Mouse (Mus musculus): ENCODE results near the gene Rab25. TPM values are rescaled to one million over a fixed set of nuclear protein-coding genes. Genes with fewer than 3 reads are reported as not detected.

The Rab25 gene
- polyA plus RNA-seq, 1 experiment from 2014 or later, result 2.1 TPM

DNA sequence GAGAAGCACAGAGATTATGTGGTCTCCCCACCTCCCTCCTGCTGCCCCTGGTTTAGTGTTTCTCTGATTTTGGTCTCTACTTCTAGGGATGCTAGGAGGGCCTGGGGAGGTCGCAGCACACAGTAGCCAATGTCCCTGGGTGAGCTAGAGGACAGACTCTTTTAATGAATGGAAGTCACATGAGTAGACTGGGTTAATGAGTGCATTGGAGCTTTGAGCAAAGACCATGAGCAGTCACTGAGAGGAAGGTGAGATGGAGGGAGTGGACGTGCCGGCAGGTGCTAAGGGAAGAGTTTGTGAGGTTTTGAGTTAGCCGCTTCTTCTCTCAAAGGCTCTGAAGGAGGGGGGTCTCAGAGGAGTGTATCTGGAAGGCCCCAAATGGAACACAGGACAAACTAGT, 12.6 kb downstream of the Rab25 start:
- peaks cover 72% of the 10 kb centered on the region for H3K4me1 ChIP-seq (replicated peaks)
- DNase-seq (ENCODE audit: low spot score), result no peak
- H3K4me3 ChIP-seq, result peak overlapping the region; percentile 96
- peak overlapping the region; percentile 100 for H3K27ac ChIP-seq
- no peaks in the 10 kb centered on the region for H3K27me3 ChIP-seq (ENCODE audit: insufficient read depth, poor library complexity, severe bottlenecking)
- H3K36me3 ChIP-seq, result peaks cover 56% of the 10 kb centered on the region
- H3K9me3 ChIP-seq, result no peaks in the 10 kb centered on the region
- 41% methylated on average over 4 of the region's 4 CpGs for WGBS

DNA sequence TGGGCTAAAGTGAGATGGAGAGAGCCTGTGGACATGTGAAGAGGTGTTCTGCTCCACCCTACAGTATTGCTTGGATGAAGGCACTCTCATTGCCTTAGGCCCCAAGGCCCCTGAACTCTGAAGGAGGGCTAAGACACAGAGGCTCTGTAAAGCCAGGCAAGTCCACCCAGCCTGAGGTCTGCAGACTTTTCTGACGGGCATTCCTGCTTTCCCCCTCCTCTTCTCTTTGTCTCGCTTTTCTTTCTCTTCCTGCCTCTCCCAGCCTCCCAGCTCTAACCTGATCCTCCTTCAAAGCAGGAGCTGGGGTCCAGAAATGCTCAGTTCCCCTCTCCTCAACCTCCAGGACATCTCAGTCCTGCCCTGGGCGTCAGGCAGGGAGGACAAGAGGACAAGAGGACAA, 13.1 kb downstream of the Rab25 start:
- Histone ChIP-seq H3K9me3 (no peaks in the 10 kb centered on the region), H3K27ac (peak overlapping the region; percentile 100), H3K36me3 (peaks cover 51% of the 10 kb centered on the region), H3K4me3 (peak overlapping the region; percentile 96), H3K4me1 (replicated peaks) (peaks cover 72% of the 10 kb centered on the region), H3K27me3 (ENCODE audit: insufficient read depth, poor library complexity, severe bottlenecking) (no peaks in the 10 kb centered on the region)
- no peak for DNase-seq (ENCODE audit: low spot score)
- WGBS, result 5% methylated on average over 3 of the region's 3 CpGs

DNA sequence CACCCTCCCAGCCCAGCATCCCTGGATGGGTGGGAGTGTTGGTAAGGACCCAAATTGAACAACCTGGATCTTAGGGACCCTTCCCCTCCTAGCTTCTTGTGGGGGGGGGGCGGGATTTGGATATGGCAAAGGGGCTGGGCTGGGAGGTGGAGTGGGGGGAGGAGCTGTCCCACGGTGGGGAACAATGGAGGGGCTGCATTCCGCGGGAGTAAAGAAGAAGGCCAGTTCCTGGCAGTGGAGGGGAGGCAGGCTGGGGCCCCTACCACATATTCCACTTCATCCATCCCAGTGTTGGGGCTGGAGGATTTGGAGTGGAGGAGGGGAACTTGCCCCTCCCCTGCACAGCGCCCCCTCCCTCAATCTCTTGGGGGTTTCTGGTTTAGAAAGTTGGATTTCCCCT, 14.4 kb downstream of the Rab25 start:
- Histone ChIP-seq H3K27me3 (ENCODE audit: insufficient read depth, poor library complexity, severe bottlenecking) (no peaks in the 10 kb centered on the region), H3K9me3 (no peaks in the 10 kb centered on the region), H3K4me1 (replicated peaks) (peaks cover 73% of the 10 kb centered on the region), H3K36me3 (peaks cover 53% of the 10 kb centered on the region), H3K4me3 (peak overlapping the region; percentile 96), H3K27ac (peak overlapping the region; percentile 100)
- DNase-seq (ENCODE audit: low spot score), result no peak
- 2% methylated on average over 4 of the region's 5 CpGs for WGBS

DNA sequence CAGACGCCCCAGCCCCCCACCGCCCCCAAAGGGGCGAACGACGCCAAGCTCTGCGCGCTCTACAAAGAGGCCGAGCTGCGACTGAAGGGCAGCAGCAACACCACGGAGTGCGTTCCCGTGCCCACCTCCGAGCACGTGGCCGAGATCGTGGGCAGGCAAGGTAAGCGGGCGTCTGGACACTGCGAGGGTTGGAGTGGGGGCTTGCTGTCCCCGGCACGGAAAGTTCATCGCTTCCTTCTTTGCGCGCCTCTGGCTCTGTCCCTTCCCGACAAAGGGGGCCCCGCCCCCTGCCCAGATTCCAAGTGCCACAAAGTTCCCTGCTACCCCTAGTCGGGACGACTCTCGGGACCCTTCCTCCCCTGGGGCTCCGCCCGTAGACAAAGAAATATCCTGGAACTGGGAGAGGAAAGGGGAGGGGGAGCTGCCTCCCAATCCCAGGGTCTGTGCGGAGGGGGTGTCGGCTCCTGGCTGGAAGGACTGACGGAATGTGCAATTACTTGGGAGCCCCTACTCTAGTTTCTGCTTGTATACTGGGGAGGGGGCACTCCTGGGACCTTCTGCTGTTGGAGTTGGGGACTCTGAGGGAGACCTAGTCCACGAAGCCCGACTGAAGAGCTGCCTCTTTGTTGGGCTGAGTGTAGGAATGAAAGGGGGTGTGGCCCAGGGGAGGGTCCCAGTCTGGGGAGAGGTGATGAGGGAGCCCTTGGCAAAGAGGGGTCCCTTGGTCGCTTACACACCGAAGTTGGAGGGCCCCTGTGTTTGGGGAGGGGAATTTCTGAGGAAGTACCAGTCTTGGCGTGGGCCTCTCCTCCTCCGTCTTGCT, 15.2 kb downstream of the Rab25 start:
- Histone ChIP-seq H3K27me3 (ENCODE audit: insufficient read depth, poor library complexity, severe bottlenecking) (no peaks in the 10 kb centered on the region), H3K4me1 (replicated peaks) (peaks cover 73% of the 10 kb centered on the region), H3K36me3 (peaks cover 44% of the 10 kb centered on the region), H3K9me3 (no peaks in the 10 kb centered on the region), H3K4me3 (peak overlapping the region; percentile 96), H3K27ac (peak overlapping the region; percentile 100)
- peak; percentile 81 for DNase-seq (ENCODE audit: low spot score)
- under 1% methylated on average over 40 of the region's 40 CpGs for WGBS

DNA sequence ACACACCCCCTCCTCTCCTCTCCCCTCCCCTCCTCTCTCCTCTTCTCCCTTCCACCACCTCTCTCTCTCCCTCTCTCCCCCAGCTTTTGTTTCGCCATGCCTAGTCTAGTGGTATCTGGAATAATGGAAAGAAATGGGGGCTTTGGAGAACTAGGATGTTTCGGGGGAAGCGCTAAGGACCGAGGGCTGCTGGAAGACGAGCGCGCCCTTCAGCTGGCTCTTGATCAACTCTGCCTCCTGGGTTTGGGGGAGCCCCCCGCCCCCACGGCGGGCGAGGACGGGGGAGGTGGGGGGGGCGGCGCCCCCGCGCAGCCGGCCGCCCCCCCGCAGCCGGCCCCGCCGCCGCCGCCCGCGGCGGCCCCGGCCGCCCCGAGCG, 15.8 kb downstream of the Rab25 start, which contains the start of gene Mex3a:
TSS of gene Mex3a (plus strand) at position 97 of the 376 bp plus-strand sequence.
- no peaks in the 10 kb centered on the region for H3K27me3 ChIP-seq (ENCODE audit: insufficient read depth, poor library complexity, severe bottlenecking)
- peaks cover 73% of the 10 kb centered on the region for H3K4me1 ChIP-seq (replicated peaks)
- no peak for DNase-seq (ENCODE audit: low spot score)

DNA sequence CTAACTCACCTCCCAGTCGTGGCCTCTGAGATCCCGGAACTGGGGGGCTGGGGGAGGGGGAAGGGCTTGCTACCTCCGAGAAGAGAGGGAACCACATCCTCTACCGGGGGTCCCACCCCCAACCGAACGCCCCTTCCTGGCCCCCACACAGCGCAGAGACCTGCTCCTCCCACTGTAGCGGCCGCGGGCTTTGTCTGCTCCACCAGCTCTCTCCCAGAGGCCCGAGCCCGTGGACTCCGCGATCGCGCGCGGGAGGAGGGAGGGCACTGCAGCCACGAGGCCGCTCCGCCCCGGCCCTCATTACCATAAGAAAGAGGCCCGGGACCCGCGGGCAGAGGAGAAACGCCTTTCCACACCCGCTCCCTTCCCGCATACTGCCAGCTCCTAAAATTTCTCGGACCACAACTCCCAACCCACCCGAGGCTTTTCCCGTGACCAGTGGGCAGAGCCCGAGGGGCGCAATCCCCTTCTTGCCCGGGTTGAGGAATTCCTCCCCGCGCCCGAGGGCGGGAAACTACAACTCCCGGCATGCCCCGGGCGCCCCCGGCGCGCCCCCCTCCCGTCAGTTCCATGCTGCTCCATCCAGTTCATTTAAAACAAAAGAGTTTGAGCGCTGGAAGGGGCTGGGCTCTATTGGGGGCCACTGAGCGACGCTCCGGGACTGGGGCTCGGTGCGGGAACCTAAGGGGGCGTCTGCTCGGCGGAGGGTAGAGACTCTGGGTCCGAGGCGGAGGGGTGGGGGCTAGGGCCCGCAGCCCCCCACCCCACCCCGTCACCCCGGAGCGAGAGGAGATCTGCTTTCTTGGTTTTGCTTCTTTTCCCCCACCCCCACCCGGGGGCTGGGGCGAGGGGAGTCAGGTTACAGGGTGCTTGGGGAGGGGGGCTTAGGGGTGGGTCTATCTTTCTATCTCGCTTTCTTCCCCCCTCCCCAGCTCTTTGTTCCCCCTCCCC, 16.5 kb downstream of the Rab25 start:
- peak overlapping the region; percentile 100 for H3K27ac ChIP-seq
- peaks cover 32% of the 10 kb centered on the region for H3K36me3 ChIP-seq
- H3K4me3 ChIP-seq, result peak overlapping the region; percentile 96
- under 1% methylated on average over 62 of the region's 63 CpGs for WGBS
- peaks cover 73% of the 10 kb centered on the region for H3K4me1 ChIP-seq (replicated peaks)
- peak; percentile 95 for DNase-seq (ENCODE audit: low spot score)
- H3K9me3 ChIP-seq, result no peaks in the 10 kb centered on the region
- H3K27me3 ChIP-seq (ENCODE audit: insufficient read depth, poor library complexity, severe bottlenecking), result no peaks in the 10 kb centered on the region

More for the DNA sequence above, 15.8 kb downstream of the Rab25 start, which contains the start of gene Mex3a:
- Histone ChIP-seq H3K4me3 (peak within 1 kb of the TSS; percentile 96), H3K27ac (peak within 1 kb of the TSS; percentile 100), H3K9me3 (no peaks in the 10 kb centered on the region), H3K36me3 (peaks cover 38% of the 10 kb centered on the region)
- WGBS, result under 1% methylated on average over 31 of the region's 31 CpGs

DNA sequence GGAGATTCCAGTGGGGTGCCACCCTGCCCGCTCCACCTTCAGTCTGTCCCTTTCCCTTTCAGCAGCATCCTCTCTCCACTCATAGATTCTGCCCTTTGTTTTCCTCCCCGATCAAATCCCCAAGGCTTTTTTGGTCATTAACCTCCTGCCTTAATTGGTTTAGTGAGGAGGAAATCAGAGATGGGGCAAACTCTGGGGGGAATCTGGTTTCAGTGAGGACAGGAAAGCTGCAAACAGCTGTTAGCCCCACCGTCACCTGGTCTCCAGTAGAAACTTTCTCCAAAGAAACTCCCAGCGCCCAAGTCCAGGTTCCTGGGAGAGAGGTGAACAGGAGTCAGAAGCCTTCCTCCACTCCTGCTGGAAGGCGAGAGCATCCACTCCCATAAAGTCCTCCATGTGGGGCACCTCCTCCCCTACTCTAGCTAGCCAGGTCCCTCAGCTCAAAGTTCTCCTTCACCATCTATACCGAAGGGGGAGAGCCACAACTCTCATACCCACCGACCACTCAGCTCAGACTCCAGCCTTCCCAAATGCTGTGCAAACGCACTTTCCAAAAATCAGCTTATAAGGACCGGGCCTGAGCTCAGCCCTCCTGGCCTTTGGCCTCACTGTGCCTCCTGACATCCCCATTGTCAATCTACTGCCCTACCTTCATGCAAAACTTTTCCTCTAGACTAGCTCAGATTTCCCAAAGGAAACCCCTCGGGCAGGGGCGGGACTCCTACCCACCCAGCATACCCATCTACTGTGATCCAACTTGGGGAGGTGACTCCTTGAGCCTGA, 17.8 kb downstream of the Rab25 start:
- Histone ChIP-seq H3K4me1 (replicated peaks) (peaks cover 73% of the 10 kb centered on the region), H3K27me3 (ENCODE audit: insufficient read depth, poor library complexity, severe bottlenecking) (no peaks in the 10 kb centered on the region), H3K4me3 (peak overlapping the region; percentile 96), H3K9me3 (no peaks in the 10 kb centered on the region), H3K36me3 (peaks cover 22% of the 10 kb centered on the region), H3K27ac (peak overlapping the region; percentile 100)
- whole genome bisulfite sequencing, result 9% methylated on average over 11 of the region's 11 CpGs
- peak; percentile 52 for DNase-seq (ENCODE audit: low spot score)

DNA sequence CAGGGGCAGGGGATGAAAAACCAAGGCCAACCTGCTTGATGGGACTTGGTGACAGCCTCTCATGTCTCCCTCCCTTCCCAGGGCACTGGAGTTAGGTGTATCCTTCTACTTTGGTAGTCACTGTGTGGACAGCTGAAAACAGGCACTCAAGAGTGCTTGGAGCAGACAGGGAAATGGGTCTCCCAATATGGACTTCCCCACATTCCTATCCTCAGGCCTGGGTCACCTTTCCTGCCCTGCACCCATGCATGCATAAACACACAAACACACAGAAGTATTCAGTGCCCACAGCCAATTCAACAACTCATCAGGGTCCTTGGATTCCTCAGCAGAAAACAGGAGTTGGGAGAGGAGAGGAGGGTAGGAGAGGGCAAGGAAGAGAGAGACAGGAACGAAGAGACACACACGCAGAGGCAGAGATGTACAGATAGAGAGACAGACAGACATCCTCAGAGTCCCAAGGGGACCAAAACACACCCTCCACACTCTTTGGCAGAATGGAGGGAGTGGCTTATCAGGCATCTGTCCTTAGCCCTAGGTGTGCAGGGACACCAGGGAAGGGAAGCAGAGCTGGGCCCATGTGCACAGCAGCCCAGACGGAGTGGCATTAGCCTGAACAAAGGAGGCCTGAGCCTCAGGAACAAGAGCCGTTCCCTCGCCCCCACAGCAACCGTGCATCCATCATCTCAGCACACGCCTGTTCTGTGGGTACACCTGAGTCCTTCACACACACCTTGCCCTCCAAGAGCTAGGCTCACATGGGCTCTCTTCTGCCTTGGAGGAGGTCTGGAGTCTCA, 18.7 kb downstream of the Rab25 start:
- DNase-seq (ENCODE audit: low spot score), result peak; percentile 19
- Histone ChIP-seq H3K9me3 (no peaks in the 10 kb centered on the region), H3K27ac (peak overlapping the region; percentile 100), H3K27me3 (ENCODE audit: insufficient read depth, poor library complexity, severe bottlenecking) (no peaks in the 10 kb centered on the region), H3K36me3 (peaks cover 22% of the 10 kb centered on the region), H3K4me3 (peak overlapping the region; percentile 96), H3K4me1 (replicated peaks) (peaks cover 64% of the 10 kb centered on the region)
- 36% methylated on average over 7 of the region's 7 CpGs for WGBS

DNA sequence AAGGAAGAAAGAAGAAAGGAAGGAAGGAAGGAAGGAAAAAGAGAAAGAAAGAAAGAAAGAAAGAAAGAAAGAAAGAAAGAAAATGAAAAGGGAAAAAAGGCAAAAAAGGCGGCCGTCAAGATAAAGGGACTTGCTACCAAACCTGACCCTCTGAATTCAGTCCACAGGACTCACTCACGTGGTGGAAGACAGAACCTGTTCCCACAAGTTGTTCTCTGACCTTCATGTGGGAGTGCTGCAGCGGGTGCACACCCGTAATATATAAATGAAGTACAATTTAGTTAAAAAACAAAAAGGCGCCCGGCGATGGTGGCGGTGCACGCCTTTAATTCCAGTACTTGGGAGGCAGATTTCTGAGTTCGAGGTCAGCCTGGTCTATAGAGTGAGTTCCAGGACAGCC, 19.5 kb downstream of the Rab25 start:
- peak overlapping the region; percentile 100; the same call in 1 of the 2 replicates for H3K27ac ChIP-seq
- WGBS, result 86% methylated on average over 11 of the region's 11 CpGs
- H3K27me3 ChIP-seq (ENCODE audit: insufficient read depth, poor library complexity, severe bottlenecking), result no peaks in the 10 kb centered on the region
- H3K4me3 ChIP-seq, result peak overlapping the region; percentile 96; the same call in 1 of the 2 replicates
- H3K4me1 ChIP-seq (replicated peaks), result peaks cover 57% of the 10 kb centered on the region
- no peak for DNase-seq (ENCODE audit: low spot score)
- peaks cover 27% of the 10 kb centered on the region for H3K36me3 ChIP-seq
- H3K9me3 ChIP-seq, result no peaks in the 10 kb centered on the region

DNA sequence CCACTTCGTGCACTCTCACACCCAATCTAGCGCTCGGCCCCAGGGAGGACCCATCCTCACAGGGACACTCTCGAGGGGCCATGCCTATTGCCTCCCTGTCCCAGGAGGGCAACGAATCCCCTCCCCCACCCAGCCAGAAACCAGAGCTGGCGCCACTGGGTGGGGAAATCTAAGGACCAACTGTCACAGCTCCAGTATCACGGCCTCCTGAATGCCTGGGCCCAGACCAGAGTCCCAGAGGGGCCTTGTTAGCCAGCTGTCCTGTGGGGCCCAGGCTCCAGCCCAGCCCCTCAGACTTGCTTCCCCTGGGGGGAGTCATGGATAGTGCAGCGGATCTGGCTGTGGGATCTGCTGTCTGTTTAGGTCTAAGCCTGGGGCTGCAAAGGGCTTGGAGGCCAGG, 20.5 kb downstream of the Rab25 start:
- peak overlapping the region; percentile 78 for H3K27ac ChIP-seq
- 27% methylated on average over 8 of the region's 8 CpGs for WGBS
- peak overlapping the region; percentile 37 for H3K4me3 ChIP-seq
- H3K9me3 ChIP-seq, result no peaks in the 10 kb centered on the region
- H3K36me3 ChIP-seq, result peaks cover 37% of the 10 kb centered on the region
- no peak for DNase-seq (ENCODE audit: low spot score)
- peaks cover 56% of the 10 kb centered on the region for H3K4me1 ChIP-seq (replicated peaks)
- no peaks in the 10 kb centered on the region for H3K27me3 ChIP-seq (ENCODE audit: insufficient read depth, poor library complexity, severe bottlenecking)

DNA sequence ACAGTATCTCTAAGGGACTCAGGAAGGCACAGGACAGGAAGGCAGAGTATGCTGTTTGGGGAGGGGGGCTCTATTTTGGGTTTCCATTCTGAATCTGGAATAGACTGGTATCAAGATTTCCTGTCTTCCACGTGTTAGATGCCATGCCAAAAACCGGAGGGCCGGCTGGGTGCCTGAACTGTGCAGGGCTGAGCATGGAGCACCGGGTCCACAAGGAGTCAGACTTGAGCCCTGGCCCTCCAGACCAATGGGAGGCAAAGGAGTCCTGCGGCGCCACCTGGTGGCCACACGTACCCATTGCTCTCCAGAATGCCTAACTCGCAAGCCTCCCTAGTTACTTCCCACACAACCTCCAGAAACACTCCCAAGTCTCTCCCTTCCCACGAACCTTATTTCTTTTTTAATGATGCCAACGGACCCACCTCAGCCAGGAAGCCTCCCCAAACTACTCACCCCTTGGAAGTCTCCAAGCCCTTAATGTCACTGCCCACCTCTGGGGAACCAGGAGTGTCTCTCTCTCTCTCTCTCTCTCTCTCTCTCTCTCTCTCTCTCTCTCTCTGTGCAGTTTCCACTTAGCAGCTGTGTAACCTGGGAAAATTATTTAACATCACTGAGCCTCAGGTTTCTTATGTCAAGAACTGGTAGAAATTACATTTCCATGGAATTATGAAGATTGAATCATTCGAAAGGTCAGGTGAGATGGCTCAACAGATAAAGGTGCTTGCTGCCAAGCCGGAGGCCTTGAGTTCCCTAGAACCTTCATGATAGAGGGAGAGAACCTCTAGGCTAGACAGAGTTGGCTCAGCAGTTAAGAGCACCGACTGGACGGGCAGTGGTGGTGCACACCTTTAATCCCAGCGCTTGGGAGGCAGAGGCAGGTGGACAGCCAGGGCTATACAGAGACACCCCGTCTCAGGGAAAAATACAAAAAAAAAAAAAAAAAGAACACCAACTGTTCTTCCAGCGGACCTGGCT, 21.7 kb downstream of the Rab25 start:
- WGBS, result 34% methylated on average over 17 of the region's 17 CpGs
- Histone ChIP-seq H3K36me3 (peaks cover 38% of the 10 kb centered on the region), H3K9me3 (no peaks in the 10 kb centered on the region), H3K27me3 (ENCODE audit: insufficient read depth, poor library complexity, severe bottlenecking) (no peaks in the 10 kb centered on the region), H3K4me1 (replicated peaks) (peaks cover 62% of the 10 kb centered on the region), H3K4me3 (peak overlapping the region; percentile 23), H3K27ac (peak overlapping the region; percentile 4; the same call in 1 of the 2 replicates)
- DNase-seq (ENCODE audit: low spot score), result peak; percentile 90

Measured in hindbrain, embryonic 10.5 days (tissue).